9 mouse cellular contexts compared by ENCODE assay signal in genomic region chr12:108041571-108042238, GRCm38 (mm10). TPM values are rescaled to one million over a fixed set of nuclear protein-coding genes. Genes with fewer than 3 reads are reported as not detected.
A peak's percentile ranks its signal among the peaks of the same experiment; 100 is the strongest.
DNase-seq lines count a peak whose midpoint lies in the region; ATAC-seq and TF ChIP-seq lines count a peak whose summit lies in the region.
"Had no signal": no experiment of that assay in that cellular context is flagged by ENCODE, and none has a peak within 500 bp of the region (broad histone marks: within the 10 kb centered on the region; RNA-seq: fewer than 3 reads in every experiment).

No protein-coding gene starts in this region.

- TF ChIP-seq CTCF in midbrain, postnatal 0 days (IDR thresholded peaks at IDR 0.05) = peak; percentile 75

- peak; percentile 75 for DNase-seq in forebrain, embryonic 10.5 days (ENCODE audit: extremely low spot score, low spot score)
- peak; percentile 89 to 96 for DNase-seq in cerebellum, postnatal 14 days
- DNase-seq in gastrocnemius, postnatal 14 days = peak; percentile 84
- DNase-seq in kidney, adult 18-20 months = peak; percentile 63
- DNase-seq in left cerebral cortex, postnatal 25 days (ENCODE audit: low spot score in 2 of 2) = peak; percentile 57 to 58
- peak; percentile 91 for DNase-seq in midbrain, postnatal 0 days (ENCODE audit: low spot score)
- DNase-seq in spleen, postnatal 4 days (ENCODE audit: low spot score in 2 of 2) = peak; percentile 43 to 82

- 47% methylated on average over 12 of the region's 12 CpGs for WGBS in forebrain, embryonic 10.5 days
- WGBS in forebrain, embryonic 13.5 days = 39% methylated on average over 12 of the region's 12 CpGs
- 37% methylated on average over 12 of the region's 12 CpGs for WGBS in midbrain, postnatal 0 days

- H3K27ac ChIP-seq in forebrain, embryonic 10.5 days = no peak overlapping the region
- H3K27ac ChIP-seq in forebrain, embryonic 13.5 days = no peak overlapping the region
- H3K27ac ChIP-seq in midbrain, postnatal 0 days (ENCODE audit: low read depth, low read length) = no peak overlapping the region

- no peak for ATAC-seq in forebrain, embryonic 13.5 days
- no peak for ATAC-seq in midbrain, postnatal 0 days (ENCODE audit: low FRiP score)

- peaks cover 5% of the 10 kb centered on the region; the same call in 1 of the 2 replicates for H3K27me3 ChIP-seq in forebrain, embryonic 10.5 days (ENCODE audit: poor library complexity, severe bottlenecking)
- H3K27me3 ChIP-seq in forebrain, embryonic 13.5 days = no peaks in the 10 kb centered on the region
- H3K27me3 ChIP-seq in midbrain, postnatal 0 days (ENCODE audit: insufficient read depth, low read length) = no peaks in the 10 kb centered on the region
- H3K27me3 ChIP-seq: CH12.LX had no signal

- intact Hi-C loops in gastrocnemius, postnatal 14 days (cut with DNase I; ENCODE audit: low total_unique reads) = loop anchor here (2.0 kb wide), 1 partner anchor 77 kb away; no protein-coding TSS in a partner anchor
- intact Hi-C loops in left cerebral cortex, postnatal 25 days (cut with DNase I) = loop anchor here (1.0 kb wide), 1 partner anchor 80 kb away; no protein-coding TSS in a partner anchor

- H3K4me3 ChIP-seq in forebrain, embryonic 10.5 days = no peak overlapping the region
- no peak overlapping the region for H3K4me3 ChIP-seq in forebrain, embryonic 13.5 days
- no peak overlapping the region for H3K4me3 ChIP-seq in midbrain, postnatal 0 days (ENCODE audit: low read depth, low read length)

- H3K9ac ChIP-seq in forebrain, embryonic 13.5 days = no peak overlapping the region
- no peak overlapping the region for H3K9ac ChIP-seq in midbrain, postnatal 0 days (replicated peaks; ENCODE audit: low read length, poor library complexity, severe bottlenecking)

- H3K4me2 ChIP-seq in forebrain, embryonic 13.5 days = no peak overlapping the region
- no peak overlapping the region for H3K4me2 ChIP-seq in midbrain, postnatal 0 days (ENCODE audit: low read depth, low read length, poor library complexity, severe bottlenecking)

- H3K36me3 ChIP-seq in forebrain, embryonic 10.5 days (replicated peaks) = no peaks in the 10 kb centered on the region
- H3K36me3 ChIP-seq in forebrain, embryonic 13.5 days (ENCODE audit: poor library complexity, severe bottlenecking) = no peaks in the 10 kb centered on the region
- no peaks in the 10 kb centered on the region for H3K36me3 ChIP-seq in midbrain, postnatal 0 days (ENCODE audit: insufficient read depth, low read length)

- H3K4me1 ChIP-seq in forebrain, embryonic 10.5 days = peaks cover 5% of the 10 kb centered on the region; the same call in 1 of the 2 replicates
- H3K4me1 ChIP-seq in forebrain, embryonic 13.5 days = no peaks in the 10 kb centered on the region
- H3K4me1 ChIP-seq in midbrain, postnatal 0 days (ENCODE audit: insufficient read depth, low read length) = no peaks in the 10 kb centered on the region

- H3K9me3 ChIP-seq in forebrain, embryonic 10.5 days = no peaks in the 10 kb centered on the region
- H3K9me3 ChIP-seq in forebrain, embryonic 13.5 days (replicated peaks) = no peaks in the 10 kb centered on the region
- no peaks in the 10 kb centered on the region for H3K9me3 ChIP-seq in midbrain, postnatal 0 days (ENCODE audit: low read length)

RNA-seq across cellular contexts. Expression of gene Bcl11b, which starts 38.3 kb away (rescaled TPM):
- 3.4 and 5.5 TPM in 2 replicates for polyA plus RNA-seq in forebrain, embryonic 10.5 days (2016; fragmentation: Nextera tagmentation; extraction: Ambion mirVana)
- polyA plus RNA-seq in forebrain, embryonic 13.5 days (2015; fragmentation: Nextera tagmentation; extraction: Ambion mirVana) = 53.5 and 61.1 TPM in 2 replicates
- under 1 TPM; 0.06 to 0.11 TPM for total RNA-seq in gastrocnemius, postnatal 14 days (2021)
- 10 to 100 TPM; 54.4 to 71.5 TPM for total RNA-seq in left cerebral cortex, postnatal 25 days (2021)
- total RNA-seq in midbrain, postnatal 0 days (2014; rRNA removed) = 55.2 and 56.8 TPM in 2 replicates
- polyA plus RNA-seq in midbrain, postnatal 0 days (2015; fragmentation: Nextera tagmentation; extraction: Ambion mirVana) = 18.9 and 19.0 TPM in 2 replicates
- total RNA-seq: CH12.LX had no signal

Comparison
In these comparisons a context has a peak if more than half of its experiments do, and no peak if none do; other contexts are left out.
1. RNA of gene Bcl11b, which starts 38.3 kb away (total RNA-seq): 54.4 to 71.5 TPM in left cerebral cortex, postnatal 25 days and 55.2 to 56.8 TPM in midbrain, postnatal 0 days; 0.06 to 0.11 TPM in gastrocnemius, postnatal 14 days; every median in the first group is over 10 times any median in the second.
2. Peak in every context shown above with its lines, with median percentiles within 50 percentile points of each other: DNase-seq.